Mouse (Mus musculus) olfactory bulb, adult 2 months (tissue): Measurements from ENCODE around the gene Plekhg5. TPM values are rescaled to one million over a fixed set of nuclear protein-coding genes. Genes with fewer than 3 reads are reported as not detected.

Source experiments
- H3K27ac ChIP-seq: fragments of 200-500 bp; 2 replicates; pipeline ENCODE4 v1.5.1; 2012; ENCODE audit warnings: low read depth, low read length; ENCODE audit not compliant: insufficient read depth
- H3K4me1 ChIP-seq: fragments of 200-500 bp; 2 replicates; pipeline ENCODE4 v1.6.1; 2012; ENCODE audit warnings: low read length; ENCODE audit not compliant: control insufficient read depth, insufficient read depth
- H3K4me3 ChIP-seq: fragments of 200-500 bp; 2 replicates; pipeline ENCODE4 v1.5.1; 2012; ENCODE audit warnings: mild to moderate bottlenecking, low read depth, low read length, moderate library complexity; ENCODE audit not compliant: insufficient read depth
- CTCF ChIP-seq: fragments of 200-500 bp; IDR thresholded peaks from 2 replicates; pipeline ENCODE4 v1.5.1; 2012; ENCODE audit warnings: low read depth, mild to moderate bottlenecking, low read length, moderate library complexity; ENCODE audit not compliant: insufficient read depth
- POLR2A ChIP-seq: fragments of 200-500 bp; IDR thresholded peaks from 2 replicates; pipeline ENCODE4 v1.6.1; 2012; ENCODE audit warnings: mild to moderate bottlenecking, low read depth, low read length, moderate library complexity; ENCODE audit not compliant: insufficient read depth
- WGBS: fragments of 180-500 bp; shearing (Covaris S2); methylation state at CpG from one replicate; pipeline ENCODE4 v1.1.7; 2018; 5-methylcytosine and 5-hydroxymethylcytosine counted together
- polyA plus RNA-seq: library from polyadenylated mRNA; stranded (reverse); fragments of >200 nt; gene quantifications from 2 replicates; pipeline ENCODE4 v1.2.4, GENCODE M21; 2012; ENCODE audit warnings: low replicate concordance; ENCODE audit not compliant: missing spikeins, insufficient read depth, insufficient read length

Gene Plekhg5
- polyA plus RNA-seq, 1 experiment = not detected

GRCm38 (mm10) chr4:152117538-152117937, 45.2 kb downstream of the Plekhg5 start:
- no peak overlapping the region for H3K4me3 ChIP-seq
- WGBS = 87% methylated on average over 9 of the region's 9 CpGs
- H3K27ac ChIP-seq = no peak overlapping the region
- H3K4me1 ChIP-seq = peaks cover 25% of the 10 kb centered on the region
- TF ChIP-seq POLR2A (no peak), CTCF (no peak)

- TF ChIP-seq CTCF (peak; percentile 61), POLR2A (no peak)
- no peak overlapping the region for H3K27ac ChIP-seq
- 13% methylated on average over 39 of the region's 39 CpGs for WGBS
- peak overlapping the region; percentile 1; the same call in 1 of the 2 replicates for H3K4me3 ChIP-seq
- peaks cover 25% of the 10 kb centered on the region for H3K4me1 ChIP-seq
These were observed 47.3 kb downstream of the Plekhg5 start for GRCm38 (mm10) chr4:152119396-152120292.

DNA sequence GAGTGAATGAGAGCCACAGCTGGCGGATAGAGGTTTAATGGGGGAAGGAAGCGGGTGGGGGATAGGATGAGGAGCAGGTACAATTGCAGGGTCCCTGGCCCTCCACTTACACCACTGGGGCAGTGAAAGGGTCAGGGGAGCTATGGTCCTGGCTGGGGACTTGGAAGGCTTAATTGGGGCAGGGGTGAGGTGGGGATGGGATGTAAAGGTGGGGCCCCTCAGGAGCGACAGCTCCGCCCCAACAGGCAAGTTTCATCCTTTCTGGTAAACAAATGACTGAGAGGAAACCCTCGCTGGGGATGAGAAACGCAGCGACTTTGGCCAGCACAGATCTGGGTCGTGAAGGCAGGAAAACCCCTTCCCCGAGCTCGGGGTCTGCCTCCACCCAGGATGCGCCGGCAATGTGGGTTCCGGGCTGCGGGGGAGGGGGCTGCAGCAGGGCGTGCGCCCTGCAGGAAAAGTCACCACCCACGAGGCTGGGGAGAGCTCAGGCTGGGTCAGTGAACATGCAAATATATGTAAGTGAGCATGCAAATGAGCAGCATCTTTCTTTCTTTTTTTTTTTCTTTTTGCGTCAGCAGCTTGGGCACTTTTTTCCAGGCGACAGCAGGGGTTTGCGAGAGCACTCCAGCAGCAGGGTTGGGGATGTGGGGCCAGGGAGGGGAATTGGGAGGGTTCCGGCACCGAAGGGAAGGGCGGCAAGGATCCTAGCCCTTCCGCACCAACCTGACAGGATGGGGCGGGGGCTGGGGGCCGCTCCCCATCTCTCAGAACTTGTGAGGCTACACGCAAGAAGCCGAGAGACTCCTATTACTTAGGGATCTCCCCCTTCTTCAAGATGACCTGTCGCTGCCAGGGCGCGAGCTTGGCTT, 48.2 kb downstream of the Plekhg5 start:
- 7% methylated on average over 31 of the region's 31 CpGs for WGBS
- TF ChIP-seq CTCF (no peak), POLR2A (no peak)
- no peak overlapping the region for H3K27ac ChIP-seq
- H3K4me1 ChIP-seq = peaks cover 32% of the 10 kb centered on the region
- 0 out of 2 replicates have a peak overlapping the region, but pooled peaks have one; percentile 1 for H3K4me3 ChIP-seq

DNA sequence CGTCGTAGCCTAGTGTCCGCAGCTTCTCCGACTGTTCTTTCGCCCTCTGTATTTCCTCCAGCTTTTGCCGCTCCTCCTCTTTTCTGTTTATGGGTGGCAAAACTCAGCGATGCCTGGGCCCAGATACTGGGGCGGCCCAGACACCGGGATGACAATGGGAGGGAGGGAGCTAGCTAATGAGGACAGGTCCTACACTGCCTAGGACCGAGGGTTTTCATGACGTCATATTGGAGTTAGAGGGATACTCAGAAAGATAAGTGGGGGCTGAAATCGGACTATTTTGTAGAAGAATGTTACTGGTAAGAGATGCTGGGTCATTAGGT, 48.8 kb downstream of the Plekhg5 start:
- no peak overlapping the region for H3K4me3 ChIP-seq
- peaks cover 32% of the 10 kb centered on the region for H3K4me1 ChIP-seq
- 4% methylated on average over 12 of the region's 12 CpGs for WGBS
- TF ChIP-seq POLR2A (no peak), CTCF (no peak)
- H3K27ac ChIP-seq = no peak overlapping the region

- H3K4me1 ChIP-seq = peaks cover 37% of the 10 kb centered on the region
- WGBS = 18% methylated on average over 13 of the region's 13 CpGs
- no peak overlapping the region for H3K27ac ChIP-seq
- TF ChIP-seq CTCF = no peak
- no peak for TF ChIP-seq POLR2A
- no peak overlapping the region for H3K4me3 ChIP-seq
These were observed 52.2 kb downstream of the Plekhg5 start for GRCm38 (mm10) chr4:152124361-152124961.

DNA sequence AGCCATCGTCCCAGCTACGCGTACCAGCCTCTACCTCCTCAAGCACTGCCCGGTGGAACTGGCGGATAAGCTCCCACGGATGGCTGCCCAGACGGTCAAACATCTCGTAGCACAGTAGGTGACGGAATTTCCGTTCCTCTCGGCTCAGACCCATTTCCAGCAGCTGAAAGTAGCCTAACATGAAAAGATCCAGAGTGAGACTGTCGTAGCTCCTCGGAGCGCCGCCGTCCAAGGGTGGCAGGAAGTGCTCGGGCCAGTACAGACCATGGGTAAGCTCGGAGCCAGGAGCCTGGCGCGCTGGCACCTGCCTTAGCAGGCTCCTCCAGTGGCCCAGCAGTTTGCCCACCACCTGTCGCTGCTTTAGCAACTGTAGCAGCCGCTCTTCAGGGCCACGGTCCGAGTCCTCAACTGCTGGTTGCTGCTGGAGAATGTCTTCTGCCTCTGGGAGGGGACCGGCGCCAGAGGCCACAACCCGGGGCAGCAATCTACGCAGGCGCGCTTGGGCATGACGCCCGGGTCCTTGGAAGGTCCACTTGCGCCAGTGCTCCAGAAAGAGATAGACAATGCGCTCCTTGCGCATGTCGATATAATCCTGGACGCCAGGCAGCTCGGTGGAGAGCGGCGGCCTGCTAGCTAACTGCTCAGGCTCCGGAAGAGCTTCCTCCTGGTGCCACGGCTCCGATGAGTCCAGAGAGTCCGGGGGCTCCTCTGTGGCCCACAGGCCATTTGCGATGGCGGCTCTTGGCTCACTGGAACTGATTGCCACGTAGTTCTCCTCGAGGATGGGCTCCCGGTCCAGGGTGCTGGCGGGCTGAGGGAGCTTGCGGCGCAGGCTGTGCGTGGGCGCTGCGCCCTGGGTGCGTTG, 53.1 kb downstream of the Plekhg5 start:
- 6% methylated on average over 56 of the region's 56 CpGs for WGBS
- no peak for TF ChIP-seq POLR2A
- no peak for TF ChIP-seq CTCF
- Histone ChIP-seq H3K4me3 (peak overlapping the region; percentile 22), H3K27ac (no peak overlapping the region), H3K4me1 (peaks cover 29% of the 10 kb centered on the region)

GRCm38 (mm10) chr4:152126026-152126920, 54.0 kb downstream of the Plekhg5 start:
- 12% methylated on average over 65 of the region's 65 CpGs for WGBS

More at GRCm38 (mm10) chr4:152126026-152126920, 54.0 kb downstream of the Plekhg5 start:
- no peak for TF ChIP-seq POLR2A
- TF ChIP-seq CTCF = no peak
- H3K4me3 ChIP-seq = peak overlapping the region; percentile 22
- H3K4me1 ChIP-seq = peaks cover 28% of the 10 kb centered on the region
- no peak overlapping the region for H3K27ac ChIP-seq
